Mouse (Mus musculus) olfactory bulb, adult 2 months (tissue): Measurements from ENCODE around the gene Psmc2.
A peak's percentile ranks its signal among the peaks of the same experiment; 100 is the strongest.

Experiments used
- CTCF ChIP-seq: fragments of 200-500 bp; IDR thresholded peaks from 2 replicates; pipeline ENCODE4 v1.5.1; 2012; ENCODE audit warnings: low read depth, mild to moderate bottlenecking, low read length, moderate library complexity; ENCODE audit not compliant: insufficient read depth
- POLR2A ChIP-seq: fragments of 200-500 bp; IDR thresholded peaks from 2 replicates; pipeline ENCODE4 v1.6.1; 2012; ENCODE audit warnings: mild to moderate bottlenecking, low read depth, low read length, moderate library complexity; ENCODE audit not compliant: insufficient read depth

DNA sequence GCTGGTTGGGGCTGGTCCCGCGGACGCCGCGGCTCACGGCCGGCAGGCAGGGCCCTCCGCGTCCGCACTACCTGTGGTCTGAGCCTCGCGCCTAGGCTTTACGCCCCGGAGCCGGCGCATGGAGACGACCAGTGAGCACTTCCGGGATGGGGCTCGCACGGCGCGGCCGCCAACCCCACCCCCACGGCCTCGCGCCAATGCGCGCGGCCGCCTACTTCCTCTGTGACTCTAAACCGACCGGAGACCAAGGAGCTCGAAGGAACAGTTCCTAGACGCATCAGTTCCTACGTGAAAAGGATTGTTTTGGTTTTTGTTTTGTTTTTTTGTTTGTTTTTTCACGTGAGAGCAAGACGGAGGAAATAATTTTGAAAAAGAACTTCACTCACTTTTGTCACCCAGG is at the start of gene Psmc2, which contains the start of gene Dnajc2:
- TF ChIP-seq POLR2A (peak; percentile 35; the same call in 1 of the 2 replicates), CTCF (no peak)
